Mouse (Mus musculus) kidney, embryonic 16.5 days (tissue): ENCODE measurements around the gene Rnf145. TPM values are rescaled to one million over a fixed set of nuclear protein-coding genes. Genes with fewer than 3 reads are reported as not detected.

Experiments
- ATAC-seq: fragments of 200-750 bp; cut with Nextera tagmentation; 2 replicates; pipeline ENCODE4 v1.8.0; 2017; ENCODE audit warnings: moderate TSS enrichment; ENCODE audit not compliant: low FRiP score, low TSS enrichment
- H3K27ac ChIP-seq: fragments of 300-500 bp; sonication (generic); 2 replicates; pipeline ENCODE4 v1.5.1; 2014; ENCODE audit warnings: low read length
- H3K27me3 ChIP-seq: fragments of 300-500 bp; sonication (generic); 2 replicates; pipeline ENCODE4 v1.6.1; 2014; ENCODE audit warnings: low read length, control low read depth, mixed read lengths; ENCODE audit not compliant: insufficient read depth
- H3K36me3 ChIP-seq: fragments of 300-500 bp; sonication (generic); 2 replicates; pipeline ENCODE4 v1.6.1; 2014; ENCODE audit warnings: low read length, control low read depth, mixed read lengths; ENCODE audit not compliant: insufficient read depth
- H3K4me1 ChIP-seq: fragments of 300-500 bp; sonication (generic); 2 replicates; pipeline ENCODE4 v1.6.1; 2014; ENCODE audit warnings: low read length, control low read depth, mixed read lengths; ENCODE audit not compliant: insufficient read depth
- H3K4me2 ChIP-seq: fragments of 300-500 bp; sonication (generic); replicated peaks from 2 replicates; pipeline ENCODE4 v1.6.1; 2014; ENCODE audit warnings: low read depth, low read length
- H3K4me3 ChIP-seq: fragments of 300-500 bp; sonication (generic); 2 replicates; pipeline ENCODE4 v1.5.1; 2014; ENCODE audit warnings: mild to moderate bottlenecking, low read length
- H3K9ac ChIP-seq: fragments of 300-500 bp; sonication (generic); replicated peaks from 2 replicates; pipeline ENCODE4 v1.6.1; 2014; ENCODE audit warnings: low read length
- H3K9me3 ChIP-seq: fragments of 300-500 bp; sonication (generic); 2 replicates; pipeline ENCODE4 v1.6.1; 2016; ENCODE audit warnings: low read length, control low read depth
- WGBS: fragments of 180-500 bp; shearing (Covaris S2); extraction: QIAGEN DNeasy Blood & Tissue Kit; methylation state at CpG from one replicate; pipeline ENCODE4 v1.1.7; 2014; 5-methylcytosine and 5-hydroxymethylcytosine counted together
- microRNA-seq: library from miRNA; unstranded; fragments of <30 nt; microRNA quantifications from one replicate; pipeline ENCODE4, GENCODE M21; 2016
- polyA plus RNA-seq: library from polyadenylated mRNA; unstranded; fragments of >200 nt; fragmentation: Nextera tagmentation; extraction: Ambion mirVana; gene quantifications from 2 replicates; pipeline ENCODE4 v1.2.1, GENCODE M21; 2015

The Rnf145 gene
- polyA plus RNA-seq, 1 experiment from 2014 or later: 64.3 TPM

DNA sequence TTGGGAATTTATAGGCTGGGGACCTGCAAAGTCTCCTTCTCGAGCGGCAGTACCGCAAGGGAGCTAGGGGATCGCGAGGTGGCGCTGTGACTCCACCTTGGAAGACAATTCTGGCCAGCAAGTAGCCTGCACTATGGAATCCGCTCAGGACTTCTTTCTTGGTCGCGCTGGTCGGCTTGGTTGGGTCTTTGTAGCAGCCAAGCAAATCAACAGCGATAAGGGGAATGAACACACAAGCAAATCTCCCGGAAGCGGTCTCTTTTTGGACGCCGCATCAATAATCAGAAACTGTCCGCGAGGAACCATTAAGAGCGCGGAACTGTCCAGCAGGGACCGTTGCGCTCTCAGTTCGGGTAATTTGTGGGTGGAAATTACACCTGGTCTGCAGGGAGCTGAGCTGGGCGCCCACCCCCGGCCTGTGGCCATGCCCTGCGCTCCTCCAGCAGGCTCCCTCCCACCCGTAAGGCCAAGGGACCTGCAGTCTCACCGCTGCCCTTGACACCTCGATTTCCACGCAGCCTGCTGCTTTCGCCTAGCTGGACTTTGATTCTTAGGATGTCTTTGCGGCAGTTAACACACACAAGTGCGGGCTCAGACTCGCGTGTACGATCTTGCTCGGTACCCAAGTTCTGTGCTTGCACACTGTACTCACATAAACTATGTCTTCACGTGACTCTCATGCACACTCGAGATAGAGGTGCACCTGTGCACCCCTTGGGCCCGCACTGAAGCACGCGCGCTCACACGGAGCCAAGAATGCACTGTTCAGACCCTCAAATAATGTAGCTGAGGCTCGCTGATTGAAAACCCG lies 92.4 kb downstream of the Rnf145 start:
- under 1% methylated on average over 45 of the region's 45 CpGs for WGBS
- Histone ChIP-seq H3K27ac (no peak overlapping the region), H3K9ac (peak overlapping the region; percentile 48), H3K4me3 (peak overlapping the region; percentile 46), H3K9me3 (no peaks in the 10 kb centered on the region), H3K27me3 (peaks cover 33% of the 10 kb centered on the region), H3K4me1 (peaks cover 19% of the 10 kb centered on the region), H3K4me2 (peak overlapping the region; percentile 82), H3K36me3 (no peaks in the 10 kb centered on the region)
- ATAC-seq: peak; percentile 84

- no peaks in the 10 kb centered on the region for H3K9me3 ChIP-seq
- H3K4me1 ChIP-seq: peaks cover 25% of the 10 kb centered on the region
- no peaks in the 10 kb centered on the region for H3K36me3 ChIP-seq
- 14% methylated on average over 10 of the region's 10 CpGs for WGBS
- no peak overlapping the region for H3K27ac ChIP-seq
- peak overlapping the region; percentile 82; the same call in 1 of the 2 replicates for H3K4me2 ChIP-seq
- no peak overlapping the region for H3K9ac ChIP-seq
- H3K4me3 ChIP-seq: peak overlapping the region; percentile 42
- ATAC-seq: no peak
- H3K27me3 ChIP-seq: peaks cover 40% of the 10 kb centered on the region
These were observed 93.4 kb downstream of the Rnf145 start for GRCm38 (mm10) chr11:44612156-44612555.

DNA sequence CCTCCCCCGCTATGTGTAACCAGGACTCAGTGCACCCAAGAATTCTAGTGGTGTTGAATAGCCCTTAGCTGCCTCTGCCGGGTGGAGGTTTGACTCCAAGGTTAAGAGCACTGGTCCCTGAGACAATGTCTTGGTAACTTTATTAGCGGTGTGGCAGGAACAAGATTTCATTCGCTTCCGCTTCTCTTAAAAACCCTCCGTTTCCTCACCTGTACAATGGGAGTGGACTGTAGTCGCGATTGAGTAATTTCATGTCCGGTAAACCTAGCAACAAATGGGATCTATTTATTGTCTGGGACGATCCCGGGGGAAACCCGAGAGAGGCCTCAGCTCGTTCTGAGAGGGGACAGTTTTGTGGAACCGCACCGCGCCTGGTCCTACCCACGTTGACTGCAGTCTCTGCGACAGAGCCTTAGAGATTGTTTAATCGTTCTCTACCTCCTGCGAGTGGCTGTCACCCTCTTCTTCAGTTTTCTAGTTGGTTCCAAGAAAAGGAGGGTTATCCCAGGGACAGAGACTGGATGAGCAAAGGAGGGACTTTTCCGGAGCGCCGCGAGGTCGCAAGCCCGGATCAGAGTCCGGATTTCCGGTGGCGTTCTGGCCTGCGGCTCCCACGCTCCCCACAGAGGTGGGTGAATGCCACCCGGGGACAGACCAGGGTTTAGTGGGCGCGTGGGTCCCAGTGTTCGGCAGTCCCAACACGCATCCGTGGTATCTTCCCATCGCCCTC lies 94.1 kb downstream of the Rnf145 start:
- Histone ChIP-seq H3K27me3 (peaks cover 40% of the 10 kb centered on the region), H3K9me3 (no peaks in the 10 kb centered on the region), H3K27ac (no peak overlapping the region), H3K4me1 (peaks cover 28% of the 10 kb centered on the region), H3K4me3 (peak overlapping the region; percentile 42), H3K36me3 (no peaks in the 10 kb centered on the region), H3K4me2 (peak overlapping the region; percentile 82), H3K9ac (peak overlapping the region; percentile 39)
- WGBS: 5% methylated on average over 38 of the region's 38 CpGs
- ATAC-seq: no peak

GRCm38 (mm10) chr11:44613411-44614180 lies 94.8 kb downstream of the Rnf145 start:
- no peak for ATAC-seq
- H3K4me3 ChIP-seq: peak overlapping the region; percentile 42
- WGBS: 8% methylated on average over 14 of the region's 14 CpGs
- peak overlapping the region; percentile 82 for H3K4me2 ChIP-seq
- H3K36me3 ChIP-seq: no peaks in the 10 kb centered on the region
- peaks cover 28% of the 10 kb centered on the region for H3K4me1 ChIP-seq
- H3K27me3 ChIP-seq: peaks cover 40% of the 10 kb centered on the region
- no peaks in the 10 kb centered on the region for H3K9me3 ChIP-seq
- H3K9ac ChIP-seq: peak overlapping the region; percentile 39
- H3K27ac ChIP-seq: no peak overlapping the region

Small RNAs within 50 kb of the gene (microRNA-seq; reads per million reads assigned to microRNA genes)
- gene Gm22121: not detected

Other genes starting within 250 kb of the Rnf145 start
- 0.19 TPM in 1 of 2 replicates, not detected in the other for gene Il12b, start 118.9 kb upstream of the Rnf145 start, polyA plus RNA-seq
- 63.1 and 63.2 TPM in 2 replicates for gene Ublcp1, start 48.5 kb upstream of the Rnf145 start, polyA plus RNA-seq
- gene Ebf1, start 98.4 kb downstream of the Rnf145 start, polyA plus RNA-seq: 24.1 and 26.2 TPM in 2 replicates